Mouse (Mus musculus): Measurements from ENCODE around the gene Fra10ac1.

Gene Fra10ac1

GRCm38 (mm10) chr19:38223905-38224684 is at the start of gene Fra10ac1:
TSS of gene Fra10ac1 (minus strand) at chr19:38224156.
- in situ Hi-C loops (cut with MboI; ENCODE audit: low sequenced_read_pairs) = no loop called here

- in situ Hi-C loops (cut with MboI; ENCODE audit: low sequenced_read_pairs) = no loop called here
These were observed 47.1 kb upstream of the Fra10ac1 start for GRCm38 (mm10) chr19:38271071-38271470.

- in situ Hi-C loops (cut with MboI; ENCODE audit: low sequenced_read_pairs) = no loop called here
These were observed 43.5 kb upstream of the Fra10ac1 start for GRCm38 (mm10) chr19:38267469-38267868.

- in situ Hi-C loops (cut with MboI; ENCODE audit: low sequenced_read_pairs) = no loop called here
These were observed 41.8 kb upstream of the Fra10ac1 start for GRCm38 (mm10) chr19:38265767-38266166.

- in situ Hi-C loops (cut with MboI; ENCODE audit: low sequenced_read_pairs) = no loop called here
These were observed 40.8 kb upstream of the Fra10ac1 start, which contains the start of gene Lgi1 for GRCm38 (mm10) chr19:38264505-38265500. TSS of gene Lgi1 (plus strand) at chr19:38264536.

GRCm38 (mm10) chr19:38263829-38264504 is 40.0 kb upstream of the Fra10ac1 start:
- in situ Hi-C loops (cut with MboI; ENCODE audit: low sequenced_read_pairs) = no loop called here

- in situ Hi-C loops (cut with MboI; ENCODE audit: low sequenced_read_pairs) = no loop called here
These were observed 37.4 kb upstream of the Fra10ac1 start for GRCm38 (mm10) chr19:38261351-38261750.

- in situ Hi-C loops (cut with MboI; ENCODE audit: low sequenced_read_pairs) = no loop called here
These were observed 36.4 kb upstream of the Fra10ac1 start for GRCm38 (mm10) chr19:38260346-38260745.

- in situ Hi-C loops (cut with MboI; ENCODE audit: low sequenced_read_pairs) = loop anchor here (10.0 kb wide), 1 partner anchor 95 kb away; no protein-coding TSS in a partner anchor
These were observed 35.5 kb upstream of the Fra10ac1 start for GRCm38 (mm10) chr19:38259436-38259835.

- in situ Hi-C loops (cut with MboI; ENCODE audit: low sequenced_read_pairs) = loop anchor here (10.0 kb wide), 1 partner anchor 96 kb away; no protein-coding TSS in a partner anchor
These were observed 34.7 kb upstream of the Fra10ac1 start for GRCm38 (mm10) chr19:38258651-38259065.

GRCm38 (mm10) chr19:38253796-38254195 is 29.8 kb upstream of the Fra10ac1 start:
- in situ Hi-C loops (cut with MboI; ENCODE audit: low sequenced_read_pairs) = loop anchor here (10.0 kb wide), 1 partner anchor 101 kb away; no protein-coding TSS in a partner anchor

- in situ Hi-C loops (cut with MboI; ENCODE audit: low sequenced_read_pairs) = loop anchor here (10.0 kb wide), 1 partner anchor 105 kb away; no protein-coding TSS in a partner anchor
These were observed 25.7 kb upstream of the Fra10ac1 start for GRCm38 (mm10) chr19:38249627-38250026.

GRCm38 (mm10) chr19:38246177-38246622 is 22.2 kb upstream of the Fra10ac1 start:
- in situ Hi-C loops (cut with MboI; ENCODE audit: low sequenced_read_pairs) = no loop called here

- in situ Hi-C loops (cut with MboI; ENCODE audit: low sequenced_read_pairs) = no loop called here
These were observed 21.6 kb upstream of the Fra10ac1 start for GRCm38 (mm10) chr19:38245361-38246176.

- in situ Hi-C loops (cut with MboI; ENCODE audit: low sequenced_read_pairs) = no loop called here
These were observed 20.8 kb upstream of the Fra10ac1 start for GRCm38 (mm10) chr19:38244748-38245147.

- in situ Hi-C loops (cut with MboI; ENCODE audit: low sequenced_read_pairs) = no loop called here
These were observed 18.4 kb upstream of the Fra10ac1 start for GRCm38 (mm10) chr19:38242314-38242852.

- in situ Hi-C loops (cut with MboI; ENCODE audit: low sequenced_read_pairs) = no loop called here
These were observed 14.4 kb upstream of the Fra10ac1 start for GRCm38 (mm10) chr19:38238213-38238951.

GRCm38 (mm10) chr19:38237834-38238212 is 13.9 kb upstream of the Fra10ac1 start:
- in situ Hi-C loops (cut with MboI; ENCODE audit: low sequenced_read_pairs) = no loop called here

GRCm38 (mm10) chr19:38236526-38236925 is 12.6 kb upstream of the Fra10ac1 start:
- in situ Hi-C loops (cut with MboI; ENCODE audit: low sequenced_read_pairs) = no loop called here

Measured in CH12F3 (cell line).